Mouse (Mus musculus) right cerebral cortex, adult 2 months (tissue): ENCODE data around the gene Brat1.

ENCODE experiments used
- DNase-seq, 2 experiments: peaks; one replicate each; pipeline ENCODE4 v3.0.0; 2021 to 2022; ENCODE audit warnings: low spot score in 2 of 2

Brat1 gene

GRCm38 (mm10) chr5:140701661-140702060, 3.1 kb upstream of the Brat1 start:
- DNase-seq = no peak

- DNase-seq = peak; percentile 94 to 96
Measured at GRCm38 (mm10) chr5:140702103-140702513, 2.7 kb upstream of the Brat1 start, which contains the start of gene Iqce. Gene Iqce, minus strand, starts transcription at chr5:140702378.

DNA sequence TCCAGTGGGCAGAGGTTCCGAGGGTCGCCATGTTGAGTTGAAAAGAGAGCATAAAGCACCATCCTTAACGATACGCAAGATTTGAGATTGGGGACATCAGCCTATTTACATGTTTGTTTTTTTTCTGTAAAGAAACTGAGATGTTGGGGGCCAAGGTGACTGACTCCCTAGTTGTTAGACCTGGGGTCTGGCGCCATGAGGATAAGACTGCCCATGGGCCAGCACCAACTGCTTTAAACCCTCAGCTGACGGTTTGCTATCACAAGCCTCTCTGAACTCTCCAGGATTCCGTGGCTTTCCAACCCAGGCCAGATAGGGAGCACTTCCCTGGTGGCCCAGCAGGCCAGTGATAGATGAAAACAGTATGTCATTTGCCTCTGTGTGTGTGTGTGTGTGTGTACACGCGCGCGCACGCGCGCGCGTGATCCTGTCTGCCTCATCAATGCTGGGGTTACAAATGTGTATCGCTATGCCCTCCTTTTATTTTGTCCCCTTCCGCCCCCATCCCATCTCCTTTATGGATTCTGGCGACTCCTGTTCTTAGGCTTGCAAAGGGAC, 2.1 kb upstream of the Brat1 start:
- no peak for DNase-seq

DNA sequence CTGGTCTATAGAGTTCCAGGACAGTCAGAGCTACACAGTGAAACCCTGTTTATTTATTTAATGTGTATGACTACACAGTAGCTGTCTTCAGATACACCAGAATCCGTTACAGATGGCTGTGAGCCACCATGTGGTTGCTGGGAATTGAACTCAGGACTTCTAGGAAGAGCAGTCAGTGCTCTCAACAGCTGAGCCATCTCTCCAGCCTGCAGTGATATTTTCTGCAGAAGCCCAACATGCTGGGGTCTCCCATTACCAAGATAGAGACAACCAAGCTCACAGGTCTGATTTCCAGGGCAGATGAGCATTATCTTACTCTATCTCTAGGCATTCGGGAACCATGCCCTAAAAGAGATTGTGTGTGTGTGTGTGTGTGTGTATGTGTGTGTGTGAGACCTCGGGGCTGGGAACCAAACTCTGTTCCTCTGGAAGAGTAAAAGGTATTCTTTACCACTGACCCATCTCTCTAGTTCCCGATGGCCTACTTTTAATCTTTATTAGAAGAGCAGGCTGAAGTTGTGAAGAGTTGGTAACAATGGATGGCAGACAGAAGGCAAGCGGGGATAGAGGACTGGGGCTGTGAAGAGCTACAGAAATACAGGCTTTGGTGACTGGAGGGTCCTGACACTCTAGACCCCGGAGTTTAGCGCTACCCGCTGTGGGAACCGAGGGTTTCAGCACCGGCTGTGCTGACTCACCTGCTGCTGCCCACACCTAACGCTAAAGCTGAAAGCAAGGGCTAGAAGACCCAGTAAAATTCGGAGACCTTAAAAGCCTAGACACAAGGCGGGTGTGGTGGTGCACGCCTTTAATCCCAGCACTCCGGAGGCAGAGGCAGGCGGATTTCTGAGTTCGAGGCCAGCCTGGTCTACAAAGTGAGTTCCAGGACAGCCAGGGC, 1.1 kb upstream of the Brat1 start:
- no peak for DNase-seq

GRCm38 (mm10) chr5:140705501-140706171, 825 bp downstream of the Brat1 start:
- no peak for DNase-seq

DNA sequence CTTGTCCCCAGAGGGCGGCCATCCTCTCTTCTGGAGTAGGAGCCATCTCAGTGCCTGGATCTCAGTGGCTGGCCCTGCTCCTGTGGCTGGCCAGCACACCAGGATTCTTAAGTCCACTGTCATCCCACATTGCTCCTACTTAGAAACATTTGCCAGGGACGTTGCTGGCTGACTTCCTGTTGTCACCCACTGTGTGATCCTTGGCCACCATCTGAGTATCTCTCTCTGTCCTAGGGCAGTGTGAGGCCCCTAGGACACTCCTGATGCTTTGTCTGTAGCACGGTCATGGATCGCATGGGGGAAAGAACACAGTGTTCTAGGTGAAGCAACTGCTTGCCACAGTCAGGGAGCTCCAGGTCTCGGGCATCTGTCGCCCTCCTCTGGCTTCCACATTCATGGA, 5.5 kb downstream of the Brat1 start:
- no peak for DNase-seq

DNA sequence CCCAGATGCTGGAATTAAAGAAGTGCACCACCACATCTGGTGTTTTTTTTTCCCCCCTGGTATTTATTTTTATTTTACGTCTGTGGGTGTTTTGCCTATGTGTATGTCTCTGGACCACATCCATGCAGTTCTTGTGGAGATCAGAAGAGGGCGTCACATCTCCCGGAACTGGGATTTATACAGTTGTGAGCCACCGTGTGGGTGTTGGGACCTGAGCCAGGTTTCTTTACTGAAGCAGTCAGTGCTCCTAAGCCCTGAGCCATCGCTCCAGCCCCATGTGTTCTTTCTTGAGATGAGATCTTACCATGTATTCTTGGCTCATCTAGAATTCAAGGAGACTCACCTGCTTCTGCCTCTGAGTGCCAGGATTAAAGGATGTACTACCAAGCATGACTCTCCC, 6.2 kb downstream of the Brat1 start:
- no peak for DNase-seq

- no peak for DNase-seq
Measured at GRCm38 (mm10) chr5:140720773-140721172, 16.0 kb downstream of the Brat1 start.

DNA sequence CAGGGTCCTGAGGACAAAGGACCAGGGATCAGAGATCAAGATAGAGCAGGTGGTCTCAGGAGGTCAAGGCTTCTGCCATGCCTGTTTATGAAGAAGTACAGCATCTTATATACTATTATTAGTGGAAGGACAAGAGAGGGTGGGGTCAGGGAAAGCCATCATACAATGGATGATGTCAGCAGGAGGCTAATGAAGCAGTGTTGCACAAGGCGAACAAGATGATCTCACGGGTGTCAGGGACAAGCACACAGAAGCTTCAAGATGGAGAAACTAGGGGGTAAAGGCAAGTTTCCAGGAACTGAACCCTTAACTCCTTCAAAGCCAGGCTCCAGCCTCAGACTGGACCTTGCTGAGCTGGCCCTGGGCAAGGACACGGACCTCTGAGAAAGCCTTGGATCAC, 17.3 kb downstream of the Brat1 start:
- DNase-seq = no peak

- DNase-seq = peak; percentile 78 to 84
Measured at GRCm38 (mm10) chr5:140723822-140724221, 19.0 kb downstream of the Brat1 start, which contains the start of gene Amz1. Gene Amz1, plus strand, starts transcription at chr5:140724127.

- DNase-seq = no peak
Measured at GRCm38 (mm10) chr5:140726062-140726839, 21.4 kb downstream of the Brat1 start.

GRCm38 (mm10) chr5:140726946-140727740, 22.3 kb downstream of the Brat1 start:
- no peak for DNase-seq

- no peak for DNase-seq
Measured at GRCm38 (mm10) chr5:140731040-140731797, 26.4 kb downstream of the Brat1 start.

- no peak for DNase-seq
Measured at GRCm38 (mm10) chr5:140732195-140732594, 27.4 kb downstream of the Brat1 start.

DNA sequence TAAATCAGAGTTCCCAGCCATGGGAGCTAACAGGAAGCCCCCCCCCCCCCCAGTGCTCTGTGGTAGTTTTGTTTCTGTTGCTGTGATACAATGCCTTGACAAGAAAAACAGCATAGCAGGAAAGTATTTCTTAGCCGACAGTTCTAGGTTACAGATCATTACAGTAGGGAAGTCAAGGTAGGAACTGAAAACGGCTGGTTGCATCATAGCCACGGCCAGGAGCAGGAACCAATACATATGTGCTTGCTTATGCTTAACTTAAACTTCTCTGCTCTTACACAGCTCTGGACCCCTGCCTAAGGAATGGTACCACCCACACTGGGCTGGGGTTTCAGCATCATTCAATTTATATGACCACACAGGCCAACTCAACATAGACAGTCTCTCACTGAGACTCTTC, 28.5 kb downstream of the Brat1 start:
- DNase-seq = no peak

DNA sequence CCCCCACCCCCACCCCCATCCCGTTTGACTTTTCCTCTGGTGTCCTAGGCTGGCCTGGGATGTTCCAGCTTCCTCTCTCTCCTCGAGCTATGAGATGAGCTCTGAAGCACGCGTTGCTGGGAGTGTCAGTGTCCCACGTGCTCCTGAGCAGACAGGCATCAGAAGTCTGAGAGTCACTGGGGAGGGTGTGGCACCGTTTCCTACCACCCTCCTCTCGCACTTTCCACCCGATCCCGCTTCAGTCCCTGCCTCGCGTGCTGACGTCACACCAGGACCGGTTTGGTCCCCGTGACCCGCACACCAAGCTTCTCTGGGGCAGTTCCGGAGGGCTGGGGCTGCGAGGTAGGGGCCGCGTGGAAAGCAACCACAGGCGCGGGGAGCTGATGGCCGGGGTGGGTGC, 30.5 kb downstream of the Brat1 start:
- DNase-seq = peak in 1 of 2 experiments; percentile 41

- no peak for DNase-seq
Measured at GRCm38 (mm10) chr5:140736166-140736565, 31.4 kb downstream of the Brat1 start.

- DNase-seq = peak; percentile 50 to 70
Measured at GRCm38 (mm10) chr5:140739813-140740212, 35.0 kb downstream of the Brat1 start.

DNA sequence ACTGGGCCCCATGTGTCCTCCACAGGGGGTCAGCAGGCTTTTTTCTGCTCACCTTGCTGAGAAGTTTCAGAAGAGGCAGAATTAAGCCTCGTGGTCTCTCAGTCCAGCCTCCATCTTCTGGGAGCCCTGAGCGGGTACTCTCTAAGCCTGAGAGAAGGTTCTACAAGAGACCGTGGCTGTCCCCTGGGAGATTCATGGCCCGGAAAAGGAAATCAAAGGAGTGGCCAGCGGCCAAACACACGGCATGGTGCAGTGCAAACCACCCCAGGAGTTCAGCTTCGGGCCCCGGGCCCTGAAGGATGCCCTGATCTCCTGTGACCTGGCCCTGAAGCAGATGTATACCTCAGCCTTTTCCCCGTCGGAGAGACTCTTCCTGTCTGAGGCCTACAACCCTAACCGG, 36.2 kb downstream of the Brat1 start:
- no peak for DNase-seq

DNA sequence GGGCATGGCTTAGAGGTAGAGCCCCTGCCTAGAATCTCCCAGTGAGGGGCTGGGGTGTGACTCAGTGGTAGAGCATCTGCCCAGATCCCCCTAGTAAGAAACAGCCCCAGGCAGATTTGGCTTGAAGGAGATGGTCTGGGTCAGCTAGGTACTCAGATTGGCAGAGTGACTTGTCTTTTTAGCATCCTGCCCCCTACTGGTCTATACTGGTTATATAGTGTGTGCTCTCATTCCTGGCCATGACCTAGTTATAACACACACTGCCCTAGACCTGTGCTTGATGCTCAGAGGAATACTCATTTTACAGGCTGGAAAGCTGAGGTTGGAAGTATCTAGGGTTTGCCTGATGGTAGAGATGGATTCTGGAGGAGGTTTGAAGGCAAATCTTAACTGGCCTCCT, 37.1 kb downstream of the Brat1 start:
- no peak for DNase-seq
